Mouse (Mus musculus): ENCODE data around the gene Ddx27.

Ddx27 gene

GRCm38 (mm10) chr2:167062965-167063880 lies 48.2 kb downstream of the Ddx27 start, which contains the start of gene Znfx1:
Gene Znfx1, minus strand, starts transcription at chr2:167063015.
- DNase-seq (ENCODE audit: low spot score), result peak; percentile 98

GRCm38 (mm10) chr2:167063906-167064496 lies 49.0 kb downstream of the Ddx27 start:
- no peak for DNase-seq (ENCODE audit: low spot score)

- no peak for DNase-seq (ENCODE audit: low spot score)
Observed at GRCm38 (mm10) chr2:167064601-167065295, 49.8 kb downstream of the Ddx27 start.

- no peak for DNase-seq (ENCODE audit: low spot score)
Observed at GRCm38 (mm10) chr2:167066031-167066430, 51.0 kb downstream of the Ddx27 start.

GRCm38 (mm10) chr2:167066528-167067516 lies 51.8 kb downstream of the Ddx27 start:
- DNase-seq (ENCODE audit: low spot score), result no peak

GRCm38 (mm10) chr2:167067575-167067974 lies 52.6 kb downstream of the Ddx27 start:
- no peak for DNase-seq (ENCODE audit: low spot score)

GRCm38 (mm10) chr2:167070341-167070740 lies 55.3 kb downstream of the Ddx27 start:
- DNase-seq (ENCODE audit: low spot score), result no peak

GRCm38 (mm10) chr2:167071266-167071640 lies 56.3 kb downstream of the Ddx27 start:
- no peak for DNase-seq (ENCODE audit: low spot score)

- DNase-seq (ENCODE audit: low spot score), result peak; percentile 92
Observed at GRCm38 (mm10) chr2:167071641-167072601, 56.9 kb downstream of the Ddx27 start.

- DNase-seq (ENCODE audit: low spot score), result no peak
Observed at GRCm38 (mm10) chr2:167074587-167074986, 59.6 kb downstream of the Ddx27 start.

- no peak for DNase-seq (ENCODE audit: low spot score)
Observed at GRCm38 (mm10) chr2:167076352-167076751, 61.4 kb downstream of the Ddx27 start.

GRCm38 (mm10) chr2:167076759-167077158 lies 61.8 kb downstream of the Ddx27 start:
- DNase-seq (ENCODE audit: low spot score), result no peak

- DNase-seq (ENCODE audit: low spot score), result no peak
Observed at GRCm38 (mm10) chr2:167077199-167077962, 62.4 kb downstream of the Ddx27 start.

GRCm38 (mm10) chr2:167078486-167078885 lies 63.5 kb downstream of the Ddx27 start:
- DNase-seq (ENCODE audit: low spot score), result no peak

GRCm38 (mm10) chr2:167078931-167079495 lies 64.0 kb downstream of the Ddx27 start:
- DNase-seq (ENCODE audit: low spot score), result no peak

- DNase-seq (ENCODE audit: low spot score), result no peak
Observed at GRCm38 (mm10) chr2:167079535-167080257, 64.7 kb downstream of the Ddx27 start.

GRCm38 (mm10) chr2:167080387-167080786 lies 65.4 kb downstream of the Ddx27 start:
- no peak for DNase-seq (ENCODE audit: low spot score)

- no peak for DNase-seq (ENCODE audit: low spot score)
Observed at GRCm38 (mm10) chr2:167081135-167081534, 66.1 kb downstream of the Ddx27 start.

All from ovary, postnatal 36 days (tissue).